Mouse (Mus musculus) duodenum, adult 2 months (tissue): ENCODE results near the gene Cyp4f39. TPM values are rescaled to one million over a fixed set of nuclear protein-coding genes. Genes with fewer than 3 reads are reported as not detected.

ENCODE experiments used
- polyA plus RNA-seq: library from polyadenylated mRNA; depleted of rRNA; stranded (reverse); fragments of >200 nt; gene quantifications from 2 replicates; pipeline ENCODE4 v1.2.3, GENCODE M21; 2012; ENCODE audit warnings: low replicate concordance; rRNA removed

Cyp4f39 gene
- 0.33 and 1.0 TPM in 2 replicates for polyA plus RNA-seq

DNA sequence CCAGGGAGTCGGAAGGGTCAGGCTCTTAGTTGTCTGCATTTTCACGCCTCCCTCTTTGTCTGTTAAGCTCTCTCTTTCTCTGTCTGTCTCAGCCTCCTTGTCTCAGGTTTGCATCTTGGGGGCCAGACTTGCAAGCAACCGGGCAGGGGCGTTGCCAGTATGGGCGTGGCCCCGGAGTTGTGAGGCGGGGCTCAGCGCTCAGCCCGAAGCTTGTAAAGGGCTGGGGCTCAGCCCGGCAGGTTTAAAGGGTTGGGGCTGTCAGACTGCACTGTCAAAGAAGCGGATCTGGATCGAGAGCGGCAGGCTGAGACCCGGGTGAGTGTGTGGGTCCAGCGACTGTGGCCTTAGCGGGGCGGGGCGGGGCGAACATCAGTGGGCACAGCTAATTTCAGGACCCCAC is at the start of gene Cyp4f39:
Cyp4f39 (plus strand) TSS at position 242 of the 400 bp plus-strand sequence.

DNA sequence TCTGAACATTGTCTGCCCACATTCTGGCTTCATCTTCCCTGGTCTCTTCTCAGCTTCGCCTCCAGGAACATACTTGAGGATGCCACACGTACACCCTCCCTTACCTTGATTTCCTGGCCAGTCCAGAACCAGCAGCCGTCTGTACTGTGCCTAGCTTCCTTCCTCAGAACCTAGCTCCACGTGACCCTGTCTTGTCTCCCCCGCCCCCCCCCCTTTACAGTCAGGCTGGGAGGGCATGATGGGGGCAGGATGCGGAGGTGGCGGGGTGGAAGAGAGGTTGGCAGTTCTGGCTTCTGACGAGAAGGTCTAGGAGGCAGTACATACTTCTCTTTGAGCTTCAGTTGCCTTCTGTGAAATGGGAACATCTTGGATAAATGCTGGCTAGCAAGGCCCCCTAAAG is 49.1 kb upstream of the Cyp4f39 start, which contains the start of gene Rasal3:
Rasal3 (minus strand) TSS at position 167 of the 400 bp plus-strand sequence.

DNA sequence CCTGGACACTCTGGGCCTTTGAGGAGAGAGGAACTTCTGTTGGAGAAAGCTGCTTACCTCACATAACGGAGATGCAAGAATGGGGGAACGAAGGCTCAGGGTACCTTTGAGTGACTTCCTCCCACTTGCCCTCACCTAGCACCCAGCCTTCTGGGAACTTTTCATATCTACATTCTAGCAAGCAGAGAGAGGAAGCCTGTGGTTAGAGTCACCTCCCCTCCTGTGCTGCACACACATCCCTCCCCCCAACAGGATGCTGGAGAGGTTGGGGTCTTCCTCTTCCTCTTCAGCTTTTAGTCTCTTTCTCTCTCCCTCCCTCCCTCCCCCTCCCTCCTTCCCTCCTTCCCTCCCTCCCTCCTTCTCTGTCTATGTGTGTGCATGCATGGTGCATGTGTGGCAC is 28.5 kb upstream of the Cyp4f39 start, which contains the start of gene Pglyrp2:
Pglyrp2 (minus strand) TSS at position 134 of the 400 bp plus-strand sequence.

DNA sequence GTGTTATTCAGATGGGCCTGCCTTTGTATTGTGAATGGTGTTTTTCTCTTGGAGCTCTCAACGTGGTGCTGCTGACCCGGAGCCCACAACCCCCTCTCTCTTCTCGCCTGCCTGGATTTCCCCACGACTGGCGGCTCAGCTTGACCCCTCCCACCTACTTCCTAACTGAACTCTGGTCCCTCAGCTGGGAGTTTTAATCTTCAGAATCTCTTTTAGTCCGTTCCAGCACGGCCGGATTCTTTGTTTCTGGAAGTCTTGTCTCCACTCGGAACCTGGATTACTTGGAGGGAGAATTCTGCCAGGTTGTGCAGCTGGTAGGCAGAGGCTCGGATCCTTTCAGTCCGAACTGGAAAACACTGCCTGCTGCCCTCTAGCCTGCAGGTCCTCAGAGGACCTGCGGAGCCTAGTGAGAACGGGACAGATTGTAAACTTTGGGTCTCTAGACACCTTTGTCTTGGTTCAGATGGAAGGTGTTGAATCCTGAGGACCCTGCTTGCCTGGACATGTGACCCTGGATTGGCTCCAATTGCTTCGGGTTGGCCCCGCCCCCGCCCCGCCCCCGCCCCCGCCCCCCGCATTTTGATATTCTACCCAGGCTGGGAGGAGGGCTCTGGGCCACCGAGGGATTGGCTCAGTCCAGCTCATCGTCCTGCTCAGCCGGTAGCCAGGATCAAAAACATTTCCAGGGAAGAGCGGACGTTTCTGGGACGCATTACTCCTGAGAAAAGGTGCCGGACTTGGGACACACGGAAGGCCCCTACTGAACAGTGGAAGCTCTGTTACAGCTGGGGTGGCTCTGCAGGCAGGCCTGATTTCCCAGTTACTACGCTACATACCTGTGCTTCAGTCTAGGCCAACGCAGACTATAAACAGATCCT is 53.6 kb downstream of the Cyp4f39 start, which contains the start of gene Cyp4f17:
Cyp4f17 (plus strand) TSS at position 200 of the 878 bp plus-strand sequence.

DNA sequence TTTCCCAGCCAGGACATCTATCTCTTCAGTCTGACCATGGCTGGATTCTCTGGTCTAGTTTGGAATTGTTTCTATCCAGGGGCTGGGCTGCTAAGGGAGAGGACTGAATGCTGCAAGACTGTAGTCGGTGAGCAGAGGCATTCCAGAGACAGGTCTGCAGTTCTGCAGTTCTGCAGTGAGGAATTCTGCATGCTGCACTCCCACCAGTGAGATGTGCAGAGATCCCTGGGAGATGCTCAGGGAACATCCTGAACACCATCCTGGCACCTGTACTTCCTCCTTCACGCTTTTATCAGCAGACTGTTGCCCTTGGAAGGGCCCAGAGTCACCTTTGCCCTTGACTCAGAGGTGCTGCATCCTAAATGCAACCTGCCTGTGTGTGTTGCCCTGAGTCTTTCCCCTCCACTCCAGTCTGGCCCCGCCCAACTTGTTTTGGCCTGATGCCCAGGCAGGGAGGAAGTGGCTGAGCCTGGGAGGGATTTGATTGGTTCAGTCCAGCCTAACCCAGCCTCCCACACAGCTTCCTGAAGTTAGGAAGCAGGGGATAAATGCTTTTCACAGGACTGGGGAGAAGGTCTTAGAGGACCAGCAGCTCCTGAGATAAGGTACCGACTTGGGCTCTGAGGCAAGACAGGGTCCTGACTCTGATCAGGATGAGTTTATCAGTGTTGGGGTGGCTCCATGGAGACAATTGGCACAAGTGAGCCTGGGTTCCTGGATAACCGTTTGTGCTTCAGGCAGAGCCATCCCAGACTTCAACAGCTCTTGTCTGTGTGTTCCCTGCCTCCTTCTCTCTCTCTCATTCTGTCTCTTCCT is 83.7 kb downstream of the Cyp4f39 start, which contains the start of gene Cyp4f16:
Cyp4f16 (plus strand) TSS at position 508 of the 816 bp plus-strand sequence.

Other genes with a start within 250 kb of the Cyp4f39 start
- 32.4 and 42.0 TPM in 2 replicates for gene Brd4, start 168.0 kb upstream of the Cyp4f39 start, polyA plus RNA-seq
- gene Akap8, start 131.5 kb upstream of the Cyp4f39 start, polyA plus RNA-seq, result 30.8 and 39.1 TPM in 2 replicates
- gene Akap8l, start 102.1 kb upstream of the Cyp4f39 start, polyA plus RNA-seq, result 61.0 and 85.7 TPM in 2 replicates
- 20.8 and 33.5 TPM in 2 replicates for gene Wiz, start 63.3 kb upstream of the Cyp4f39 start, polyA plus RNA-seq
- 7.7 and 8.2 TPM in 2 replicates for gene Rasal3, start 49.1 kb upstream of the Cyp4f39 start, polyA plus RNA-seq
- 1.9 and 5.4 TPM in 2 replicates for gene Pglyrp2, start 28.6 kb upstream of the Cyp4f39 start, polyA plus RNA-seq
- gene Cyp4f17, start 53.3 kb downstream of the Cyp4f39 start, polyA plus RNA-seq, result 1.9 and 3.7 TPM in 2 replicates
- 163 and 174 TPM in 2 replicates for gene Cyp4f16, start 83.8 kb downstream of the Cyp4f39 start, polyA plus RNA-seq
- not detected in 2 replicates for gene Cyp4f37, start 168.6 kb downstream of the Cyp4f39 start, polyA plus RNA-seq
- gene Cyp4f40, start 206.2 kb downstream of the Cyp4f39 start, polyA plus RNA-seq, result 41.4 and 77.4 TPM in 2 replicates
- 1.3 and 6.5 TPM in 2 replicates for gene Cyp4f15, start 232.9 kb downstream of the Cyp4f39 start, polyA plus RNA-seq